Mouse (Mus musculus) lung, adult 2 months (tissue): ENCODE measurements around the gene Gfpt2. TPM values are rescaled to one million over a fixed set of nuclear protein-coding genes. Genes with fewer than 3 reads are reported as not detected.
"Not testable (repeated sequence)": the region's sequence is repeated elsewhere in the genome, so short reads cannot be mapped to it uniquely, and the experiment has no call there.

ENCODE experiments used
- DNase-seq: peaks from one replicate; pipeline ENCODE4 v3.0.0; 2022
- H3K4me1 ChIP-seq: fragments of 200-500 bp; 2 replicates; pipeline ENCODE4 v1.6.1; 2011; ENCODE audit warnings: low read length; ENCODE audit not compliant: control insufficient read depth, insufficient read depth
- H3K4me3 ChIP-seq: fragments of 200-500 bp; replicated peaks from 2 replicates; pipeline ENCODE3; 2011; ENCODE audit warnings: low read depth, mild to moderate bottlenecking, control low read depth, low read length; ENCODE audit errors: extremely low read depth
- CTCF ChIP-seq: fragments of 200-500 bp; IDR thresholded peaks from 2 replicates; pipeline ENCODE4 v1.5.1; 2011; ENCODE audit warnings: mild to moderate bottlenecking, low read length, control low read depth; ENCODE audit not compliant: insufficient read depth
- POLR2A ChIP-seq: fragments of 200-500 bp; IDR thresholded peaks from 2 replicates; pipeline ENCODE4 v1.6.1; 2011; ENCODE audit warnings: low read depth, mild to moderate bottlenecking, control low read depth, low read length, borderline replicate concordance; ENCODE audit errors: extremely low read depth
- WGBS: fragments of 180-500 bp; shearing (Covaris S2); methylation state at CpG from one replicate; pipeline ENCODE4 v1.1.7; 2018; 5-methylcytosine and 5-hydroxymethylcytosine counted together
- polyA plus RNA-seq: library from polyadenylated mRNA; depleted of rRNA; stranded (reverse); fragments of >200 nt; gene quantifications from 2 replicates; pipeline ENCODE4 v1.2.3, GENCODE M21; 2012

The Gfpt2 gene
- polyA plus RNA-seq, 1 experiment = 7.0 TPM

DNA sequence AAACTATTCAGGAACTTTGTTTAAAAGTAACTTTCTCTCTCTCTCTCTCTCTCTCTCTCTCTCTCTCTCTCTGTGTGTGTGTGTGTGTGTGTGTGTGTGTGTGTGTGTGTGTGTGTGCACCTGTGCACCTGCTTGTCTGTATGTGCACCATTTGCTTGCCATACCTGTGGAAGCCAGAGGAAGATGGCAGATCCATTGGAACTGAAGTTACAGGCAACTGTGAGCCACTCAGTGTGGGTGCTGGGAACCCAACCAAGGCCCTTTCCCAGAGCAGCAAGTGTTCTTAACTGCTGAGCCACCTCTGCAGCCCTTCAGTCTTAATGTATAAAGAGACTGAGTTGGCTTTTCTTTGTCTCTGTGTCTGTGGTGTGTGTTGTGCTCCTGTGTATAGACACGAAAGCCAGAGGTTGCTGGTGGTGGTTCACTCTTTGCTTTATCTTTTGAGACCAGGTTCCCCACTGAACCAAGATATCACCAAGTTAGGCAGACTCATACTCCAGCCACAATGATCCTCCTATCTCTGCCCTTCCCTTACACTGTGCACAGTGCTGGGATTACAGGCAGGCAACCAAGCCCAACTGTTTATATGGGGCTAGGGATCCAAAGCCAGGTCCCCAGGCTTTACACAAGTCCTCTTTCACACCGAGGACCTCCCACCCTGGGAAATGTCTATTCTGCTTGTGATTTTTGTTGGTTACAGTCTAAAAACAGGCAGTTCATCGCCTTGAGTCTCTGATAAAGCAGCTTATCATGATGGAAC, 28.4 kb upstream of the Gfpt2 start:
- no peak for TF ChIP-seq CTCF
- TF ChIP-seq POLR2A = no peak
- DNase-seq = no peak
- H3K4me1 ChIP-seq = no peaks in the 10 kb centered on the region; the same call in 1 of the 2 replicates
- H3K4me3 ChIP-seq = no peak overlapping the region
- WGBS = 62% methylated on average over 3 of the region's 3 CpGs

DNA sequence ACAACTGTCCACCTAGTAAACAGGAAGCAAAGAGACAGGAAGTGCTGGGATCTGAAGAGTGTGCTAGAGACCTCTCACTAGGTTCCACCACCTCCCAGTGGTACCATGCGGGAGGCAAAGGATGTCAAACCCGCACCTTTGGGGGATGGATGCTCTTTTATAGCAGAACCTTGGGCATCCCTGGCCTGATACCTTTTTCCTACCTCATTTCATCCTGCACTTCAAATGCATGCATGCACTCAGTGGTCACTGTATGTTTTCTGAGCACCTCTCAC, 27.9 kb upstream of the Gfpt2 start:
- Histone ChIP-seq H3K4me1 (no peaks in the 10 kb centered on the region; the same call in 1 of the 2 replicates), H3K4me3 (no peak overlapping the region)
- TF ChIP-seq POLR2A = no peak
- TF ChIP-seq CTCF = no peak
- WGBS = 88% methylated on average over 2 of the region's 2 CpGs
- DNase-seq = no peak

DNA sequence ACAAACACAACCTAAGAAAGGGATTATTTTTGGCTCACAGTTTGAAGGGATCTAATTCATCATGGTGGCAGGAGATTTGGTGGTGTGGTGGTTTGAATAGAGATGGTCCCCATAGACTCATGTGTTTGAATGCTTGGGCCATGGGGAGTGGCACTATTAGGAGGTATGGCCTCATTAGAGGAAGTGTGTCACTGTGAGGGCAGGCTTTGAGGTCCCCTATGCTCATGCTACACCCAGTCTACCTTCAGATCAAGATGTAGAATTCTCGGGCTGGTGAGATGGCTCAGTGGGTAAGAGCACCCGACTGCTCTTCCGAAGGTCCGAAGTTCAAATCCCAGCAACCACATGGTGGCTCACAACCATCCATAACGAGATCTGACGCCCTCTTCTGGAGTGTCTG, 26.5 kb upstream of the Gfpt2 start:
- not testable (repeated sequence) for DNase-seq, H3K4me3 ChIP-seq, H3K4me1 ChIP-seq
- WGBS = 97% methylated on average over 5 of the region's 6 CpGs

DNA sequence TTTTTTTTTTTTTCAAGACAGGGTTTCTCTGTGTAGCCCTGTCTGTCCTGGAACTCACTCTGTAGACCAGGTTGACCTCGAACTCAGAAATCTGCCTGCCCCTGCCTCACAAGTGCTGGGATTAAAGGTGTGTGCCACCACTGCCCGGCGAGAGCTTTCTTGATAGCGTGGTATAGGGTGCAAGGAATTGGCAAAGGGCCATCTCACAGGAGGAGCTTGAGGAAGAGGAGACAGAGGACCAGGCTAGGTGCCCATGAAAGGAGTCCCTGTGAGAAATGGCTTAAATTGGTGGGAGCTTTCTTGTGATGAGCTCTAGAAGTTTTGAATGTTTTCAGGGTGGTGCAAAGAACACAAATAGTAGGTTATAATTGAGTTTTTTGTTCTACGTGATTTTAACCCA, 25.2 kb upstream of the Gfpt2 start:
- WGBS = 88% methylated on average over 5 of the region's 5 CpGs
- H3K4me1 ChIP-seq = no peaks in the 10 kb centered on the region; the same call in 1 of the 2 replicates
- no peak for DNase-seq
- H3K4me3 ChIP-seq = no peak overlapping the region
- TF ChIP-seq CTCF (no peak), POLR2A (no peak)

DNA sequence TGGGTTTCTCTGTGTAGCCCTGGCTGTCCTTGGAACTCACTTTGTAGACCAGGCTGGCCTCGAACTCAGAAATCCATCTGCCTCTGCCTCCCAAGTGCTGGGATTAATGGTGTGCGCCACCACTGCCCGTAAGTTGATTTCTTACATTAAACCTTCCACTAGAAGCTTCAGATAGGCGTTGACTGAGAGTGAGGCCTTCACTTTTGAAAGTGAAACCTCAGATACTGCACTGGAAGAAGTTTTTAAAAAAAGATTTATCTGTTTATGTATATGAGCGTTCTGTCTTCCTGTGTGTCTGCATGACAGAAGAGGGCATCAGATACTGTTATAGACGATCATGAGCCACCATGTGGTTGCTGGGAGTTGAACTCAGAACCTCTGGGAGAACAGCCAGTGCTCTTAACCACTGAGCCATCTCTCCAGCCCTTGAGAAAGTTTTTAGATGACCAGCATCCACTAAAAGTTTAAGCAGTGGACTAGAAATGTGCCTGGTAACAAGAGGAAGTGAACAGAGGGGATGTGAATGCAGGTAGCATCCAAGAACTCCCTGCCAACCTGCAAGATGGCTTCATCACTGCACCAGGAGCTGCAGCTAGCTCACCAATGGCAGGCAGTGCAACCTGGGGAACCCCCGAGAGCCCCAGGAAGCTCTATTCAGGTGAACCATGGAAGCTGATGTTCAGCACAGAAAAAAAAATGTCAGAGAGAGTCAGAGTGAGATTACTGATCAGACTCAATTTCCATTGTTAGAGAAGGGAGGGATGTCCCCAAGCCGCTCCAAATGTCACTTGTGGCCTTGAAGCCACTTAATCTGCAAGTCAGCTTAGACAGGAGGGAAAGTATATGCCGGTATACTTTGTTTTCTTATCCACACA, 23.1 kb upstream of the Gfpt2 start:
- Histone ChIP-seq H3K4me1 (no peaks in the 10 kb centered on the region; the same call in 1 of the 2 replicates), H3K4me3 (no peak overlapping the region)
- DNase-seq = no peak
- no peak for TF ChIP-seq CTCF
- TF ChIP-seq POLR2A = no peak
- 60% methylated on average over 9 of the region's 9 CpGs for WGBS

DNA sequence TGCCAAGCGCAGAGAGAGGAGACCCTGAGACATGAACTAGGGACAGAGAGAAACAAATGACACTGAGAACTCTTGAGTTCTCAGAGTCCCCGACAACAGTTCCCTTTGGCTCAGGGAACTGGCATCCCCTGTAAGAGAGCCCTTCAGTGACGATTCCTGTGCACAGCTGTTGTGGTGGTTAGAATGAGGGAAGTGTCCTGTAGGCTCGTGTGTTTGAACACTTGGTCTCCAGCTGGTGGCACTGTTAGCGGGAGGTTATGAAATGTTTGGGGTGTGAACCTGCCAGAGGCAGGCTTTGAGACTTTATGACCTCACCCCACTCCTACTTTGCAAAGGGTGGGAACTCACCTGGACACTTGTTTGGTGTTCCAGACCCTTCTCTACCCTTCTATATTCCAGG, 21.7 kb upstream of the Gfpt2 start:
- 50% methylated on average over 5 of the region's 5 CpGs for WGBS
- no peak overlapping the region for H3K4me3 ChIP-seq
- TF ChIP-seq POLR2A (no peak), CTCF (no peak)
- DNase-seq = no peak
- H3K4me1 ChIP-seq = no peaks in the 10 kb centered on the region; the same call in 1 of the 2 replicates

DNA sequence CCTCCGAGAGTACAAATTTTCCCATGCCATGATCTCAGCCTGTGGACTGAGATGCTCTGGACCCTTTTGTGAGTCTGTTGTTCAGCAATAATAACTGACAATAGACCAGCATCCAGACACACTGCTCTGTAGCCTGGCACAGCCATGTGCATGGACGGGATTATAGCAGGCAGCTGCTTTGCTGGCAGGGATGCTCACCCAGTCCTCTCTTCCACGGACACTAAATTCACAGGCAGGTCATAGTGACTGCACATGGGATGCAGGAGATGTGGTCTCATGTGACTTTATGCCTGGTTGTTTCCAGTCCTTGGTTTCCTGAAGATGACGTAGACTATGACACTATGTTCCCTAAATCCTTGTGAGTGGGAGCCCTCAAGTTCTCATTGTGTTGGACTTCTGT, 19.1 kb upstream of the Gfpt2 start:
- TF ChIP-seq POLR2A = no peak
- no peak for TF ChIP-seq CTCF
- WGBS = 82% methylated on average over 4 of the region's 4 CpGs
- no peak overlapping the region for H3K4me3 ChIP-seq
- no peaks in the 10 kb centered on the region; the same call in 1 of the 2 replicates for H3K4me1 ChIP-seq
- no peak for DNase-seq

DNA sequence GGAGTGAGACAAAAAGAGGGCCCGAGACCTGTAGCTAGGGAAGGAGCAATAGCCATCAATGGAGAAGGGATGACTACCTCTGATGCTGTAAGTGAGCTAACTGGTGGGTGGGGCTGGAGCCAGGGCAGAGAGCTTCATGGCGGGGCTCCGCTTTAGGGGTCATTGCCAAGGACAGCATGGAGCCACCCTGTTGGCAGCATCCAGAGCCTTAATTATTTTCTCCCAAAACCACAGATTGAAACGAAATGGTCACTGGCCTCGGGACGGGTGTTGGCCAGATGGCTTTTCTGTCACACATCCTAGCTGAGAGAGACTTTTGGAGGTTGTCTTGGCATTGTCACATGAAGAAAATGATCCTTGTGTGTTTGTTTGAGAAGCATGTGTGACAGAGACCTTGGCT, 15.1 kb upstream of the Gfpt2 start:
- Histone ChIP-seq H3K4me1 (no peaks in the 10 kb centered on the region), H3K4me3 (no peak overlapping the region)
- 85% methylated on average over 6 of the region's 6 CpGs for WGBS
- TF ChIP-seq CTCF (no peak), POLR2A (no peak)
- no peak for DNase-seq

DNA sequence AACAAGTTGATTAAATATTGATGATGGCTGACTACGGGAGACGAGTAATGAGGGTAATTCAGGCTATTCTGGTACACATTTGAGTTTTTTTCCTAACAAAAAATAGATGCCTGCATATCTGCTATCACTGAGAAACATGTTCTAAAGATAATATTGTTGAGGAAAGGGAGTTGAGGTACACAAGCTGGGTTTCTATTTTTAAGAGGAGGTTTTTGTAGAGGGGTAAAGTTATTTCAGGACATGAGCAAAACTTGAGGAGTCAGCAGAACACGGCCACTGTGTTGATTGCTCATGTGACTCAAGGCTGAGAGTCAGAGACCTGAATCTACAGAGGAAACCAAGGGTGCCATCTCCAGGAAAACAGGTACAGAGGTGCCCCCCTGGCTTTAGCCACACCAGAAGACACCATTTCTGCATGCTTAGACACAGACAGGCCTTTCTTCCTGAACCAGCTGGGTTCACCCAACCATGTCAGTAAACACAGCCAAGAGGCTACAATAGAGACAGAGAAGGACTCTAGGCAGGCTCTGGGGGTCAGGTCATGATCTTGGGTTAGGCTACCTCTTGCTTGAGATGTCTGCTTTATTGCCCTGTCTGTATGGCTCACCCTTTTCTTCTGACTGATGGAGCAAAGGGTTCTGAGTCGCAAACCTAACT, 13.7 kb upstream of the Gfpt2 start:
- 78% methylated on average over 4 of the region's 4 CpGs for WGBS
- no peak for DNase-seq
- Histone ChIP-seq H3K4me3 (no peak overlapping the region), H3K4me1 (no peaks in the 10 kb centered on the region)
- TF ChIP-seq CTCF (no peak), POLR2A (no peak)
